Mouse (Mus musculus) adrenal gland, adult 18-20 months (tissue): ENCODE results near the gene Stk24. TPM values are rescaled to one million over a fixed set of nuclear protein-coding genes. Genes with fewer than 3 reads are reported as not detected.

Experiments used
- DNase-seq, 2 experiments: peaks; one replicate each; pipeline ENCODE4 v3.0.0; 2021 to 2022; ENCODE audit warnings: low spot score in 2 of 2
- total RNA-seq, 2 experiments: library from RNA; stranded (reverse); gene quantifications; 1 replicate in 1 of 2; 2 replicates in 1 of 2; pipeline ENCODE4 v1.2.3; 2021

Gene Stk24
- total RNA-seq, 2 experiments from 2014 or later: 82.2 to 121 TPM

GRCm38 (mm10) chr14:121276016-121276415 is 103.8 kb downstream of the Stk24 start:
- no peak for DNase-seq

DNA sequence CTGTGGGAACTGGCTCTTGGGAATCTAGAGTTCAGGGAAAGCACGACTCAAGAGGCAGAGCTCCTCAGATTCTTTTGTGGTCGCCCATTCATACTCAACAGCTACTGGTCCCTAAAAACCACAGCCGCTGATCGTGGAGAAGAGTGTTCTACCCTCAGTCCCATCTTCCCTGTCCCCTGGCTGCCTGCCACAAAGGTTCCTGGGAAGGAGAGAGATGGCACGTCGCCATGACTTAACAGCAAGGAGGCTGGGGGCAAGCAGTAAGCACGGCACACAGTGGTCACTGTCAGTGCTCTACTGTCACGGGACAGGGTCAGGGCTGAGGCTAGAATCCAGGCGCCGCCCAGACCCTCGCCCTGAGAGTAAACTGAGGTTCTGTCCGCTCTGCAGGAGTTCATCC is 104.8 kb downstream of the Stk24 start:
- DNase-seq: no peak

DNA sequence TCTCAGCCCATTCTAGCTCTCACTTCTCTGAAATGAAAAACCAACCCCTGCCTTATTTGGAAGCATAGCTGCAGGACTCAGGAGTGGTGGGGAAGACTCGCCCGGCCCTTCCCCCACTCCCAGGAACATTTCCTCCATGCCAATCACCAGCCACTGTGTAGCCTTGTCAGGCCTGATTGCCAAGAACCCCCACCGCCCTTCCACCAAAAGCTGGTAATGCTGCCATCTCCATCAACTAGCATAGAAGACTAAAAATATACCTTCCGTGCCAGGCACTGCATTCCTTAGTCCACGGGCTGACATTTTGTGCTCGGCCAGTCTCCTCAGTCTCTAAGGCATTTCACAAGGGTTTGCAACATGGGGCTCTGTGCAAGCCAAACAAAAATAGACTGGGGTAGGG is 109.3 kb downstream of the Stk24 start:
- DNase-seq: no peak

DNA sequence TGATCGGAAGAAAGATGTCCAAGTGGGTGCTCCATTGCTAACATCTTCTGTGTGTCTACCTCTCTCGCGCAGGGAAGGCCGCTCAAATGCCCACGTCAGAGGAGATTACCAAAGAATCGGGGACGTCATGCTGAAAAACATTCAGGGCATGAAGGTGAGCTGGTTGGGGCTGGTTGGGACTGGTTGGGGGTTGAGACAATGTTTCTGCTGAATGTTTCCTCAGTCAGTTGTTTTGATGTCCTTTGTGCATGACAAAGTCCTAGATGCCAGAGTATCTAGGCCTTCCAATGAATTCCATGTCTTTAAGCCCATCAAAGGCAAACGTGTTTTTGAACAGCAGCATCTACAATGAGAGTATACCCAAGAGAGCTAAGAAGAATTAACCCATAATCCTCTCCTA is 112.0 kb downstream of the Stk24 start:
- no peak for DNase-seq

- DNase-seq: no peak
Observed at GRCm38 (mm10) chr14:121264453-121264852, 115.4 kb downstream of the Stk24 start.

GRCm38 (mm10) chr14:121263912-121264311 is 115.9 kb downstream of the Stk24 start:
- DNase-seq: no peak

GRCm38 (mm10) chr14:121262606-121263005 is 117.2 kb downstream of the Stk24 start:
- no peak for DNase-seq

GRCm38 (mm10) chr14:121261229-121261879 is 118.5 kb downstream of the Stk24 start:
- no peak for DNase-seq

- peak; percentile 49 to 55 for DNase-seq
Observed at GRCm38 (mm10) chr14:121259789-121260188, 120.0 kb downstream of the Stk24 start.

DNA sequence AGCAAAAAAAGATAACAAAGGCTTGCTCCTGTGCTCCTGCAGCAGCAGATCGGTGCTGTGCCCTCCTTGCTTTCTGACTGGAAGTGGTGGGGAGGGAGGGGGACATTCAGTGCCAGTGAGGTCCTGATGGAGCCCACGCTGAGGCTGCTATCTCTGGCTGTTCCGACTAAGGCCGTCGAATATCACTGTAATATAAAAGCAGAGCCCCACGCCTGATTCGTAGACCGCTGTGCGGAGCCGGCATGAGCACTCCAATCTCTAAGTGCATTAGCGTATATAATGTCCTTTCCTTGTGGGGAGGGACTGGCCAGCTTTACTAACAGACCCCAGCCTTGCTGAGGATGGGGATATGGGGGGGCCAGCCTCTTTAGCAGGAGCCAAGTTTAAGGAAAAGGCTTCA is 120.5 kb downstream of the Stk24 start:
- DNase-seq: no peak

DNA sequence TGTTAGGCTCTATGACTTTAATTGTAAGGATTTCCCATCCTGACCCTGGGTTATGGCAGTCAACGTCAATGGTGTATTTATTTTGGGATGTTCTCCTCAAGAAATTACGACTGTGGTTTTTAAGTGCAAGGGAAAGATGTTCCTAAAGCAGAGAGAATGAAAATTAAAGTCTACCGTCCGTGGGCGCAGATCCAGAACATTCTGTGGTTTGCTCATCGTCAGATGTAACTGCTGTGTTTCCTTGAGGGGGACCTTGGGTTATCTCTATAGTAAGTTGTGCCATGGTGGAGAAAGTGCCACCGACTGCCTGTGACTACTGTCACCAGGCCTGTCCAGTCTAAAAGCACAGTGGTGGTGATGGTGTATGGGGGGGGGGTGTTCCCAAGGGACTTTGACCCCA is 122.9 kb downstream of the Stk24 start:
- DNase-seq: no peak

DNA sequence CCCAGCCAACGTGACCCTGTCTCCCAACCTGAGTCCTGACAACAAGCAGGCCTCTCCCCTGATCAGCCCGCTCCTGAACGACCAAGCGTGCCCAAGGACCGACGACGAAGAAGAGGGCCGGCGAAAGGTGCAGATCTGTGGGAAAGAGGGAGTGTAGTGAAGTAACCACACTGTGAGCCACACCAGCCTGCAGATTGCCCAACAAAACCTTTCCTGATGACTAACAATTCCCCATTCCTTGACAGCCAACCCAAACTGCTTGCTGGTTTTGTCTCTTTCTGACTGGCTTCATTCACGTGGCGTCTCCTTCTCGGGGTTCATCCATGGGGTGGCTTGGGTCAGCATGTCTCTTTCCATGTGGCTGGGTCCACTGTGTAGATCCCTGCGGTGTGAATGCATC is 124.3 kb downstream of the Stk24 start:
- no peak for DNase-seq

DNA sequence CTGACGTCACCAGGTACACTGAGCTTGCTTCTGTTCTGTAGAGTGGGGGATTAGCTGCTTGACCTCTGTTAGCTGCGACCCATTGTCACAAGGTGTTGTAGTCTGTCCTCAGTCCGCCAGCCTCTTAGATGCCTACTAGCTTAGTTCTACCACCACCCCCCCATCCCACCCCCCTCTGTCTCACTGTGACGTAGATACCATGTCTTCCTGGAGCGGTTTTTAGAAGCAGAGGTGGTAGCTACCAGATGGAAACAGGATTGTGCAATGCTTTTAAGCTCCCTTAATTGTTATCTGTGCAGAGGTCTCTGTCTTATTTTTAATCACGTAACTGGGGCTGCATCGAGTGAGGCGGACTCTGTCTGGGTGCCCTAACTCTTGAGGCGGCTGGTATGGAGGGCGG is 124.9 kb downstream of the Stk24 start:
- DNase-seq: no peak

GRCm38 (mm10) chr14:121252542-121252941 is 127.3 kb downstream of the Stk24 start:
- DNase-seq: no peak

DNA sequence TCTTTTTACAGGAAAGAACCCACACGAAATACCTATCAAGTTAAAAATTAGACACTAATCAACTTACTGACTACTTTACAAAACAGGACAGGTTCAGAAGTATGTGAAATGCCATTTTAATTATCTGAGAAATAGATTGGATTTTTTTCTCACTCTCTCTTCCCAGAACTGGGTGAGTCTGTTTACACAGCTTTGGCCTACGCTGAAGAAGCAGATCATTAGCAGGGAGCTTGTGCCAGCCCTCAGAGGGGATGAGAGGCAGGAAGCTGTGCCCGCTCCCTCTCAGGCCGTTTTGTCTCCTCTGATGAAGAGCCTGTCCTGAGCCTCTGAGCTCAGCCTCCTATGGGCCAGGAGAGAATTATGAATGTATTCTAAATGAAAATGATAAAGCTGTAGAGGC is 128.1 kb downstream of the Stk24 start:
- DNase-seq: no peak

- DNase-seq: no peak
Observed at GRCm38 (mm10) chr14:121251099-121251498, 128.7 kb downstream of the Stk24 start.

DNA sequence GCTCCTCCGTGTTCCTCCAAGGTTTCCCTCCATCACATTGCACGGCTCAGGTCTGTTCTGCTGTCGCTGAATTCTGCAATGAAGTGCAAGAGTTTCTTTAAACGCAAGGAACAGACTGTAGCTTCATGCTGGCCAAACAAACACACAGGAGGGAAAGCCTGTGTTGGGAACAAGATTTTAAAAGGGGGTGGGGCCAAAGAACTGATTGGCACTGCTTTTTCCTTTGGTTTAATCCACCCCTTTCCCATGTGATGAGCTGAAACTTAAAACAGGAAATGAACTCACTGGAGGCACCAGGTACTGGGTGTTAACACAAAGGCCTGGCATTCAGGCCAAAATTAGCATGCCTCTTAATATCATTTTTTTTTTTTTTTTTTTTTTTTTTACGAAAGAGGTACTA is 131.5 kb downstream of the Stk24 start:
- no peak for DNase-seq

DNA sequence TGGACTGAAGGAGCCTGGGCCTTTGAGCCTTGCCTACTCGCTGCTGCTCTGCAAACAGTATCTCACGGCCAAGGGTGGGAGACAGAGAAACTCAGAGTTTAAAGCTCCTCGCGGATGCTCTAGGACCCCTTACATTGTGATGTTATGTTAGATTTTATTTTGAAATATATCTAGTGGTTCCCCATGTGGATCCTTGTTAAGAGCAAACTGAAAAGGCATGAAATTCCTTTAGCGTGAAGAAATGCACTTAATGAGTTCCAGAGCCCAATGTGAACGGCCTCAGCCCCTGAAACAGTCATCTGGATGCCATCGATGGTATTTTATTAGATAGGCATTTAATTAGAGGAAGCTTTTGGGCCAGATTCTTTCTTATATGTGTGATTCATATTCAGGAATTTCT is 132.5 kb downstream of the Stk24 start:
- no peak for DNase-seq

GRCm38 (mm10) chr14:121246048-121246731 is 133.6 kb downstream of the Stk24 start:
- DNase-seq: no peak

DNA sequence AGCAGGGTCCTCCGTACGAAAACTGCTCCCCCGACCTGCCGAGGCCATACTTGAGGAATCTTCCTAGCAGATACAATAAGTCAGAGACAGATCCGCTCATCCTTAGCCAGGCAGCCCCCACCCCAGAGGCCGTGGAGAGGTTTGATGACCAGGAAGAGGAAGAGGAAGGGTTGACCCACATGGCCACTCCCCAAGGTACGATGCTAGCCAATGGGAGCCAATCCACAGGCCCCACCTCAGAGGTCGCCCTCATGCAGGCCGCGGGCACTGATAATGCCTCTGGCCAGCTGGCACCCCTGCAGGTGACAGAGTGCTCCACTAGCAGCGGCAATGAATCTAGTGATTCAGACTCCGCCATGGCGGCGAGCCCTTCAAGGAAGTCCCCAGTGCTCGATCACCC is 135.7 kb downstream of the Stk24 start:
- no peak for DNase-seq

DNA sequence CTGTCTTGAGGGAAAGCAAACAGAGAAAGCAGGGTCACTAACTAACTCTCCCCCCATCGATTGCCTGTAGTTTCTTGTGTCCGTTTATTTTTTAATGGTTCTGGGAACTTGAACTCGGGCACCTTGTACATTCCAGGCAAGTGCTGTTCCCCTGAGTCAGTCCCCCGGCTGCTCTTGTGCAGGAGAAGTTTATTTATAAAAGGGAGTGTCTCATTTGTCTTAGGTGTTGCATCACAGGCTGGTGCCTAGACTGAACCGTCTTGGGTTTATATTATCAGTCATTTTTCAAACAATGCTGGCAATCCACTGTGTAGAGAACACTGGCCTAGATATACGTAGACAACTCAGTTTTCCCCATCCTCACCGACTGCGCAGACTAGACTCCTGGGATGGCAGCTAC is 140.4 kb downstream of the Stk24 start:
- no peak for DNase-seq

GRCm38 (mm10) chr14:121238727-121239126 is 141.1 kb downstream of the Stk24 start:
- DNase-seq: no peak

DNA sequence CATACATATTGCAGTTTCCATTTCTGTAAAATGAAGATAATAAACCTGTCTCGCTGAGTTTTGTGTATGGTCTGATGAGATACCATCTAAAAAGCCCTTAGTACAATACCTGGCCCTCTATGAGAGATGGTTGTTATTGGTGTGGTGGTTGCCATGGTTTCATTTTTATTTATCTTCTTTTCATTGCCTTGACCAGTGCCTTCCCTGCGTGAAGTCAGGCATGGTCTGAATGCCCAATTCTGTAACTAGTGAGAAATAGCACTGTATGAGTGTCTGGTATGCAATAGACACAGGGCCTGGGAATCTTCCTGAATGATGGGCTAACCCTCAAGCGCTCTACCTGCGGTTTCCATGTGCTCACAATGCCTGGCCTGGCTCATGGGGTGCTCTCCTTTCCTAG is 143.1 kb downstream of the Stk24 start:
- no peak for DNase-seq
